Mouse (Mus musculus) layer of hippocampus, postnatal 14 days (tissue): ENCODE data around the gene Pld5. TPM values are rescaled to one million over a fixed set of nuclear protein-coding genes. Genes with fewer than 3 reads are reported as not detected.
A peak's percentile ranks its signal among the peaks of the same experiment; 100 is the strongest.

ENCODE experiments used
- DNase-seq, 2 experiments: peaks; one replicate each; pipeline ENCODE4 v3.0.0; 2021 to 2022; ENCODE audit warnings: low spot score in 2 of 2, mixed read lengths in 1 of 2
- long read RNA-seq, 2 experiments: library from polyadenylated mRNA; stranded (forward); transcript quantifications; one replicate each; pipeline ENCODE4 v2.0.0; 2021
- total RNA-seq, 2 experiments: library from RNA; stranded (reverse); gene quantifications; 2 replicates each; pipeline ENCODE4 v1.2.3; 2021

Gene Pld5
- total RNA-seq: 1 to 10 TPM; 1.9 to 2.9 TPM
- long read RNA-seq, experiment 1, partial matches to known transcripts: 0 of 1 reads
- long read RNA-seq, experiment 1, other reads (novel, unspliced or antisense): 0 of 1 reads
- long read RNA-seq, experiment 2, partial matches to known transcripts: 0 of 3 reads
- long read RNA-seq, experiment 2, other reads (novel, unspliced or antisense): 3 of 3 reads

GRCm38 (mm10) chr1:176274667-176275610 is at the start of gene Pld5:
Pld5 (minus strand) TSS chr1:176275312.
- peak in 1 of 2 experiments; percentile 7 for DNase-seq

GRCm38 (mm10) chr1:176315063-176315462 is 40.0 kb upstream of the Pld5 start:
- peak; percentile 1 to 39 for DNase-seq

- no peak for DNase-seq
Observed at GRCm38 (mm10) chr1:176310174-176310573, 35.1 kb upstream of the Pld5 start.

GRCm38 (mm10) chr1:176289396-176289795 is 14.3 kb upstream of the Pld5 start:
- no peak for DNase-seq

- DNase-seq: no peak
Observed at GRCm38 (mm10) chr1:176275611-176275980, 484 bp upstream of the Pld5 start.

GRCm38 (mm10) chr1:176248717-176249030 is 26.4 kb downstream of the Pld5 start:
- no peak for DNase-seq

GRCm38 (mm10) chr1:176247885-176248716 is 27.0 kb downstream of the Pld5 start:
- no peak for DNase-seq

GRCm38 (mm10) chr1:176239199-176239598 is 35.9 kb downstream of the Pld5 start:
- DNase-seq: no peak

- no peak for DNase-seq
Observed at GRCm38 (mm10) chr1:176223794-176224193, 51.3 kb downstream of the Pld5 start.

- peak; percentile 69 to 73 for DNase-seq
Observed at GRCm38 (mm10) chr1:176223196-176223595, 51.9 kb downstream of the Pld5 start.

GRCm38 (mm10) chr1:176218217-176218616 is 56.9 kb downstream of the Pld5 start:
- DNase-seq: no peak

GRCm38 (mm10) chr1:176213645-176214221 is 61.4 kb downstream of the Pld5 start:
- DNase-seq: peak in 1 of 2 experiments; percentile 8

GRCm38 (mm10) chr1:176212922-176213644 is 62.0 kb downstream of the Pld5 start:
- DNase-seq: no peak

- DNase-seq: no peak
Observed at GRCm38 (mm10) chr1:176210803-176211202, 64.3 kb downstream of the Pld5 start.

- DNase-seq: no peak
Observed at GRCm38 (mm10) chr1:176208014-176208413, 67.1 kb downstream of the Pld5 start.

- DNase-seq: no peak
Observed at GRCm38 (mm10) chr1:176202360-176202759, 72.8 kb downstream of the Pld5 start.

- DNase-seq: peak in 1 of 2 experiments; percentile 18
Observed at GRCm38 (mm10) chr1:176197036-176197766, 77.9 kb downstream of the Pld5 start.

GRCm38 (mm10) chr1:176196341-176196740 is 78.8 kb downstream of the Pld5 start:
- DNase-seq: no peak

GRCm38 (mm10) chr1:176194727-176195126 is 80.4 kb downstream of the Pld5 start:
- DNase-seq: no peak

GRCm38 (mm10) chr1:176183991-176184390 is 91.1 kb downstream of the Pld5 start:
- no peak for DNase-seq
